Mouse (Mus musculus) gastrocnemius, postnatal 25 days (tissue): Measurements from ENCODE around the gene Dst. TPM values are rescaled to one million over a fixed set of nuclear protein-coding genes. Genes with fewer than 3 reads are reported as not detected.
A peak's percentile ranks its signal among the peaks of the same experiment; 100 is the strongest.

Experiments used
- DNase-seq: peaks from one replicate; pipeline ENCODE4 v3.0.0; 2022
- total RNA-seq, 2 experiments: library from RNA; stranded (reverse); gene quantifications; 1 replicate in 1 of 2; 2 replicates in 1 of 2; pipeline ENCODE4 v1.2.3; 2021

Gene Dst
- total RNA-seq, 2 experiments from 2014 or later: 184 to 215 TPM

DNA sequence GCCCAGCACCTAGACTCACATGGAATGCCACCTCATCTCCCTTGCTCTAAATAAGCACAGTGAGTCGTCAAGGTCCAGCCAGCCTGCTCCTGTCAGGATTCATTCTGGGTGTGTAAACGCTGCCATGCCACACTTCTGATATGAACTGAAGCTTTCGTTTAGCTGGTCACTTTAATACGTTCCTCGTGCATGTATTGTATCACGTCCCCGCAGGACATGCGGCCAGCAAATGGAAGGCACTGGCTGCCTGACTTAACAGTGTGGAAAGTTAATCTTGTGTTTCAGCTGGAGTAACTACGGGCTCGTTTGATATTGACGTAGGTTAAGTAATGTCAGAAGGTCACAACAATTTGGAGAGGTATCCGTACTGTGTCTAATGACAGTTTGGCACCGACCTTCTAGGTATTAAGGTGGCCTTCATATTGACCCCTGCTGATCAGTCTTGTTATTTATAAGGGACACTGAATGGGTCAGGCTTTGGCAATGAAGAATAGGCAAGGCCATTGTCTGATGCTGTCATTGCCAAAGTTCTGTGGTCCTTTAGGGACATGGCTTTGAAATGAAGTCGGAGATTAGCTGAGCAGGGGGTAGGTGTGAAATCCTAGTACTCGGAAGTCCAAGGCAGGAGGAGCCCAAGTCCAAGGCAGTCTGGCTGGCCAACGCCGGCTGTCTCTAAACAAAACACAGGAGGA, 122.5 kb downstream of the Dst start:
- peak; percentile 30 for DNase-seq

DNA sequence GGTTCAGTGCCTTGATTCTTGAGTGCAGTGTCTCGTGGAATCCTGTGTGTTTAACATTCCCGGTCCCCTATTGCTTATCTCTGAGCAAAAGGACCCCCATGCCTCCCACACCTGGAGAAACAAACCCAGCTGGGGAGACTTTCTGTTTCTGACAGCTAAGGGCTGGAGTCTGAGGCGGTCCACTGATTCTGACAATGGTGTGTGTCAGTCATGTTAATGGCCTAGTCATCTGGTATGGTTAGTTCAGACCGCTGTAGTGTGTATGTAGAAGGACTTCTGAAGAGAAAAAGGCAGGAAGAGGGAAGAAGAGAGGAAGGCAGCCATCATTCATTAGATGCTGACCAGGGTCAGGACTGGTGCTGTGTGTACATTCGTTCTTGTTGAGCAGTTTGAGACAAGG, 125.0 kb downstream of the Dst start:
- DNase-seq: no peak

DNA sequence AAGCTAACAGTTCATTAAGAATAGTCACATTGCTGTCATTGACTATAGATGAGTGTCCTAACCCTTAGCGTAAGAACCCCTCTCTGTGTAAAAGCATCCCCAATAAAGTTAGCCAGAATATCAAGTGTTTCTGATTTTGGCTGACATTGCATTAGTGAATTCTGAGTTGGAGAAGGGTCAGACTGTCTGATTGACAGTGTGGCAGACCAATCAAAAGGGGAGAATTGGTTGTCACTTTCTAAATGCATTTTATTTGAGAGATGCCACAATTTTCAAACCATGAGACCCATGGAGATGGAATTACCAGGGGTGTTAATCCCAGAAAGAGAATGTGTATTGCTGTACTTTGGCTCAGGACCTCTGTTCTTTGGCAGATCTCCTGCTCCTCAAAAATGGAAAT, 125.5 kb downstream of the Dst start:
- DNase-seq: no peak

DNA sequence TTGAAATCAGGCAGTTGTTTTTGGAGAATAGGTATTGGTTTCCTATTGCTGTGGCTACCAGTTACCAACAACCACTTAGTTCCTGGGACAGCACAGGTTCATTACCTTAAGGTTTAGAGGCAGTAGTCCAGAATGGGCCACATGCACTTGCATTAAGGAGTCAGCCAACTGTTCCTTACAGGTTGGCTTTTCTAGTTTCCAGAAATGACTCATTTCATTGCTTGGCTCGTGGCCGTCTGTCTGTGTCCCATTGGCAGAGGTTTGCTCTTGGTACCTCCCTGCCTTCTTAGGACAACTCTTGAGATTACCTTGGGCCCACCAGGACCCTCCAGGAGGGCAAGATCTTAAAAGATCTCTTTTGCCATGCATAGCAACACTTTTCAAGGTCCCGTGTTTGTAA, 125.9 kb downstream of the Dst start:
- DNase-seq: no peak

DNA sequence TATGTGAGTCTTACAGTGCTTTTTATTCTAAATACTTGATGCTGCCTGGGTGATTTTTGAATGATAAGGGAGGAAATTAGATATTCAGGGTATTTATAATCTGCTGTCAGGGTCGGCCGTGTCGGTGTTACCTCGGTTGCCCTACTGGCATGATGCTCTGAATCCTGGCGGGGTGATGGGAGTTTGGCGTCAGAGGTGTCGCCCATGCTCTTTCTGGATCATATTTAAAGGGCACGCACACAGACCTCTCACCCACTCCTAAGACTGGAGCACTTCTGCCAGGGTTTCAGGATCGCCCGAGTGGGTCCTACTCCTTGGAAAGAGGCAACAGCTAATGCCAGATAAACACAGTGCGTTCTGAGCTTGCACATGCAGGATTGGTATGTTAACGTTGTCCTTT, 128.1 kb downstream of the Dst start:
- peak; percentile 34 for DNase-seq

DNA sequence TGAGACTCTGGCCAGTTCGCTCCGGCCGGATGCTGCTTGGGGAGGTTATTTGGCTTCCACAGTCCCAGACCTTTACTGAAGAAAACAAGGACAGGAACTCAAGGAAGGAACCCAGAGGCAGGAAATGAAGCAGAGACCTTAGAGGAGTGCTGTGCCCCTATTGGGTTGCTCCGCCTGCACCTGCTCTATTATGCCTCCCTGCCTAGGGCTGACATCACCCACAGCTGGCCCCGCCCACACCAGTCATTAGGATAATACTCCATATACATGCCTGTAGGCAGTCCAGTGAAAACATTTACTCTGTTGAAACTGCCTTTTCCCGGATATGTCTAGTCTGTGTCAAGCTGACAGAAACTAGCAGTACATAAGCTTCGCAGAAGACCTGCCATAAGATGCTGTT, 130.5 kb downstream of the Dst start:
- DNase-seq: no peak

DNA sequence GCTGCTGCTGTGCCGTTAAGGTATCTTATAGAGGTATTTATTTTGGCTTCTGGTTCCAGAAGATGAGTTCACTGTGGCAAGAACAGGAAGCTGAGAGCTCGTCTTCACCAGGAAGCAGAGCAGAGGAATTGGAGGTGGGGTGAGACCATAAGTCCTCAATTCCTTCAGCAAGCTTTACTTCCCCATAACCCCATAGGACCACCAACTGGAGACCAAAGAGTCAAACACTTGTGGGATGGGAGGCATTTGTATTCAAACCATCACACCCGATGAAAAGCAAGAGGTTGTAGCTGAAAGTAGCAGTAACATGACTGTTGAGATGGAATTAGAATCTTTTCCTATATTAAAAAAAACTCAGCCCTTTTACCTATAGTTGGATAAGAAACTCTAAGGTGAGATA, 132.0 kb downstream of the Dst start:
- DNase-seq: no peak

DNA sequence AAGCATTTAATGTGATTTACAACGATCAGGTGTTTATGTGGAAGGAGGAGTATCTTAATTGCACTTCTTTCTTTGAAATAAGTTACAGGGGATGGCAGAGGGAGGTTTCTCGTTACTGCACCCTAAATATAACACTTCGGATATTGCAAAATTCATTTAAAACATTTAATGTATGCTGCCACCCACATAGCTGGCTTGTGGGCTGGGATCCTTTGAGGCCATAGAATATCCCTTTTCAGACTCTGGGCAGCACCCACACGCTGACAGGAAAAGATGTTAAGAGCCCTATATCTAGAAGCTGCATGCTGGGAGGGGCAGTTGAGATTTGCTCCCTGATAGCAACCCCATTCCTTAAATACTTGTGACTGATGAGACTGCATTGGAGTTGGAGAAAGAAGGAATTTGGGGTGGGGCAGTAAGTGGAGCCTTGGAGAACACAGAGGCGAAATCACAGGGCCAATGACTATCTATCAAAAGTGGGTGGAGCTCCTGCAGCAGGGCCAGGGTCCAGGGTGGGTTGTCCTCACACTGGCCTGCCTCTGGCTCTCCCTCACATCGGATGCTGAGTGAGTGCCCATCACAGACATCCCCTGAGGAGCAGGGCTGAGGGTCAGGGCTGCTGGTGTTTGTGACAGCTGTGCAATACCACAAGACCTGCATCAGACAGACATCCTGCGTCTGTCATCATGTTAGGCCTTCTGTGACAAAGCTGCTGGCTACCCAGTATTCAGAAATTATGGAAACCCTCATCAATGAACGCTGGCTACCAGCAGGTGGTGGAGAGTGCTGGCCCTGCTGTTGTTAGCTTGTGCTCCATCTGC, 133.1 kb downstream of the Dst start:
- no peak for DNase-seq

DNA sequence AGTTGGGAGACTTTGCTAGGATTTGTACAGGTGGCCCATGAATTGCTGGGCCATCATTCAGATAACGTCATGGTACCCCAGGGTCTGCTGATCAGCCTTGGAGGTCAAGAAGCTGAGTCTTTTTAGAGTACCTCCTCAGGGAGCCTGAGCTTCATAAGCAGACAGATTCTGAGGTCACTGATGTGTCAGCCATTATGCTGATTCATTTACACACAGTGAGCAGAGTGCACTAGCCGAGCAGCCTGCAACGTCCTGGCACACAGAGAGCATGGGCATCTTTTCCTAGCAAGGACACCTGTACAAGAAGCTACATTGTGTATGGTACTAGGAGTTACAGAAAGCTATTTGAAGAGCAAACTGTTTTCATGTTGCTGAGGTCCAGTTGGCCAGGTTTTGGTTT, 134.3 kb downstream of the Dst start:
- DNase-seq: no peak

DNA sequence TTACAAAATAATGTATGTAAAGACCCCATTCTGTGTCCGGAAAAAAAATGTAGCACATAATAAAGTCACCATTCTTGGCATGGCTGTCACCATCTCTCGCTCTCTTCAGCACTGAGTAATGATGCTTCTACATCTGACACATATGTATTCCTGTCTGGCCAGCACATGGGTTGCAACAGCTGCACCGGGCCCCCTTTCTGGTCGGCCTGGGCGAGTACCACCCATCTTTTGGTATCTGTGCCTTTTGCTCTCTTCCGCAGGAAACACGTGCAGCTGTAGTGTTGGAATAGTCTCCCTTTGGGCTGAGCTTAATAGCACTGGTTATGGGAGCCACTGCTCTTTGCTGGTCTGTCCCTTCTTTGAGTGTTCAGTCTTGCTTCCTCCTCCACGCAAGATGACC, 135.3 kb downstream of the Dst start:
- no peak for DNase-seq

DNA sequence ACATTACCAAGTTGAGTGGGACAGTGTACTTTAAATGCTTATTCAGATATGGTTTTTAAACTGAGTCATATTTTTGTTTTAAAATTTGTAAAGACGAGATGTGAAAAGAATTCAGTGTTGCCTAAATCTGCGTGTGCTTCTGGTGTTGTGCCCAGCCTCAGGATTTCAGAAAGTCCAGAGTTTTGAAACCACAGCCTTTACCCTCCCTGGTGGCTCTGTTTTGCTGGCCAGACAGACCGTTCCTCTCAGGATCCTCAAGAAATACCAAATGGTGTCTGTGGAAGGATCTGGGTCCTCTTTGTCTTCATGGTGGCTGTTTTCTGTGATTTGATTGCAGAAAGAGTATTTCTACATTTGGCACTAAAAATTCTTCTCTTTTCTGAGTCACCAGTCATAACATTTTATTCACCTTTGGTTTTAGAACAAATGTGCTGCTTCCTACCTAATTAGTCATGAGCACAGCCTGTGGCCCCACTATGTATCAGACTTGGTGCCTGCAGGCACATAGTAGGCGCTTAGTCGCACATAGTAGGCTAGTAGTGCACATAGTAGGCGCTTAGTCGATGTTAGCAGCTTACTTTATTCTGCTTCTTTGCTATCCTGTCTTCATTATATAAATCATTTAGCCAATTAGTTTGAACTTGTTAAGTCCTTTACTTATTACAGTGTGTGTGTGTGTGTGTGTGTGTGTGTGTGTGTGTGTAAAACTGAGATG, 136.0 kb downstream of the Dst start:
- peak; percentile 29 for DNase-seq

DNA sequence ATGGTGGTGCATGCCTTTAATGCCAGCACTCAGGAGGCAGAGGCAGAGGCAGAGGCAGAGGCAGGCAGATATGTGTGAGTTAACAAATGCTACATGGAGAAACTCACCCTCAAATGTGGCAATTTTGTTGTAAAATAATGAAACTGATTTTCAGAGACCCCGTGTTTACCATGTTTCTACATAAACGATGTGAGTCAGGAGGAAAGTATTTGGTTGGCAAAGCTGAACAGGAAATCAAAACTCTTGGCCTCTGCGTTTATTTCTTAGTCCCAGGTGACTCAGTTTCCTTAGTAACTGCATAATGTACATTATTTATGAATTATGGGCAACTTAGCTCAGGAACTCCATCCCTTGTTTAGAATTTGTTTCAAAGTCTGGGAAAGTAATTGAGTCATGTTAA, 136.7 kb downstream of the Dst start:
- no peak for DNase-seq

DNA sequence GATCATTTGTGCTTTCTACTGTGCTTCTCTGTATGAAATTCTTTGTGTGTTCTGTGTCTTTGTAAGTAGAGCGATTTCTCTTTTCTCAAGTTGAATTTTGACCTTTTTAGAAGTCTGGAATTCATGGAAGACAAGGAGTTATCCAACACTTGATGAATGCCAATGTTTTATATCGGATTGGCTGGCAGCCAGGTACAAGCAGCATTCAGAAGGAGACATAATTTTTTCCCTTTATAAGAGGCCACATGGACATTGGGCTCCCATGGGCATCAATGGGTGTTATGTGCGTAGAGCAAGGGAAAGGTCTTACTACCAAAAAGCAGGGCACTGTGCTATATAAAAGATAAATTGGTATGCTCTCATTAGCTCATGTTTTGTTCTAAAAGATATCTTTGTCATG, 139.3 kb downstream of the Dst start:
- no peak for DNase-seq

DNA sequence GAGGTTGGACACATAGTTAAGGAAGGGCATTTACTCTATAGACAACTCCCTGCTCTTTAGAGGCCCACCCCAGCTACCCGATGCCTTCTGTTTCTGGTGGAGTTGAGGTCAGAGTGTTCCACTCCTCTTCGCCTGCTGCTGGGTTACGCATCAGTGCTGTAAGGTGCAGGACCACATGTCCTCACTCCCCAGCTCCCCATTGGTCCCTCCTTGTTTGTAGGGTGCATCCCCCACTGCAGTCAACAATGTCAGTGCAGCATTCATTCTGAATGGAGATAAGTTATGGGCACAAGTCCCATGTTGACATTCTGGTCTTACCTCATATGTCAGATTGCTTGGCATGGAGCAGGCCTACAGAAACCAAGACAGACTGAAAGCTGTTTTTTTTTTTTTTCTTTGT, 143.2 kb downstream of the Dst start:
- DNase-seq: no peak

DNA sequence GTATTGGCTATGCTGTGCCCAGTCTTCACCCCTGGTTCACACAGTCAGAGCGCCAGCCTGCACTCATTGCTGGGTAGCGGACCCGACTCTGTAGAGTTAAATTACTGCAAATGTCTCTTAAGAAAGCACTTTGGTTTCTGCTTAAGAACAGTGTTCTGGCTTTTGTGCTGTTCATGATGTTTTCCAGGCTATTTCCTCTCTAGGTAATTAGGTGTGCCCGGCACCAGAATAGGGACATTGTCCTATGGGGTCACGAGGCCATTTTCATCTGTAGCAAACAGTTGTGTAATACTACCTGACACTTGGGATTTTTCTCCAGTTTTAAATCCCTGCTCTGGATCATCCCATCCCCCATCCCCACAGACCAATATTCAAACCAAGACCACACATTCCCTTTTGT, 144.4 kb downstream of the Dst start:
- DNase-seq: no peak

DNA sequence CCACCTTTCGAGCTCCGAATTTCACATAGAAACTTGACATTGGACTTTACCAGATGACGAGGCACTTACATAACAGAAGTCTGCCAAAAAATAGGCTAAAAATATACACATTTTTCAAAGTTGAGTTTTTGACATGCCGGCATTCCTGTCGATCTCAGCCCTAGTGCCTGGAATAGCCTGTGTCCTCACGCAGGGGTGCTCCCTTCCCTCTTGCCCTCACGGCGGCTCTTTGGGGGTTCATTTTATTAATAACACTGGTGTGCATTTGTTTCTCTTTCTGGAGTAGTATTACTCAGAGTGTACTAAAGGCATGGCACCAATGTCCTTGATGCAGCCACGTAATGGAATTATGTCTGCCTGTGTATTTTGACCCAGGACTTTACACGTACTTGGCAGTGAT, 146.9 kb downstream of the Dst start:
- no peak for DNase-seq

DNA sequence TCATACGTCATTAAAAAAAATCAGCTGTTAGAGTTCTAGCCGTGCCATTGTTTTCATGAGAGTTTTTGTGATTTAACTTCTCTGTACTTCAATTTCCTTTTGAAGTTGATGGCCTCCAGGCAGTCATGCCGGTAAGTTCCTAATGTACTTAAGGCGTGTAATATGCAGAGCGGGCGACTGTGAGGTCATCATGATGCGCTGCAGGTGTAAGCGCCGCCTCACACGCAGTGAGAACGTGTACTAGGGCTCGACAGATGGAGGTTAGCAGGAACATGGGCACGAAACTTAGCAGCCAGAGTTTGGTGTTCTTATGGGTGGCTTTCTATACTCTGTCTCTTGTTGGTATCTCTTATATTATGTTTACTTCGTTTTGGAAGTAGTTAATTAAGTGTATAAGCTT, 148.6 kb downstream of the Dst start:
- DNase-seq: no peak

DNA sequence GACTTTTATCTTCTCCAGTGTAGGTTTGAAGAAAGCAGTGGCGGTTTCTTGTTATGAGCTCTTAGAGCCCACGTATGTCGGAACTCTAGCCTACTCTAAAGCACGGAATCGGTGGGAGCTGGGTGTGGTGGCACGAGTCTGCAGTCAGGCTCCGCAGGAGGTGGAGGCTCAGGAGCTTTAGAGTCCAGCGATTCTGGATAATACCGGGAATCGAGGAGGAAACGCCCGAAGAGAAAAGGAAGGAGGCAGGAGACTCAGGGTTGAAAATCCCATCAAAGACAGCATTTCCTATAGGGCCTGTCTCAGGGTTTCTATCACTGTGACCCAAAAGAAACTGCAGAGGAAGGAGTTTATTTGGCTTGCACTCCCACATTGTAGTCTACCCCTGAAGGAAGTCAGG, 151.2 kb downstream of the Dst start:
- DNase-seq: no peak

DNA sequence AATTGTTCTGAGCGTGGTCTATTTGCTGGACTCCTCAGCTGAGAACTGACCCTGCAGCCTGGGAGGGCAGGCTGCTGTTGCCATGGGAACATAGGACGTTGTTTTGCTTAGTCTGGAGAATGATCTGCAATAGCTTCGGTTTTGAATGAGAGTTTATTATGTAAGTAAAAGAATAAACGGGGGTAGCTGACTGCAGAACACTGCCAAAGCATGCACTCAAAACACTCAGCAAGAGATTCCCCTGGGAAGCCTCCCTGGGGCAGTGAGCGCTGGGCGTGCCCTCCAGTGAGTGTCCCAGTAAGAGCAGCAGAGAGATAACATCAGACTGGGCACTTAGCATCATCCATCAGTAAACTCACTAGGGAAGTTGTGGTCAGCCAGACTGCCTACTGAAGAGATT, 152.4 kb downstream of the Dst start:
- DNase-seq: peak; percentile 54

DNA sequence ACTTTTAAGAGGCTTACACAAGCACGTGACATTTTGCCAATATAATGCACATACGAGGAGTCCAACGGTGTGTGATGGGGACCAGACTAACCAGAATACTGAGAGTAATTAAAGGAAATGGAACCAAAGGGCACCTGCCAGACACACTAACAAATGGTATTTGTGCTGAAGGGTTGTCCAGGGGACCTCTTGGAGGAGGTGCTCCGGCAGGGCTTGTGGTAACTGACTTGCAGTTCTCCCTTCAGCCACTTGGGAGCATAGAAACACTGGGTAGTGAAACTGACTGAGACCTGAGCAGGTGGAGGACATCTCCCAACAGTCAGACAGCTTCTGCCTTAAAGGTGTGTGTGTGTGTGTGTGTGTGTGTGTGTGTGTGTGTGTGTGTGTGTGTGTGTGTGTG, 153.1 kb downstream of the Dst start:
- peak; percentile 43 for DNase-seq

DNA sequence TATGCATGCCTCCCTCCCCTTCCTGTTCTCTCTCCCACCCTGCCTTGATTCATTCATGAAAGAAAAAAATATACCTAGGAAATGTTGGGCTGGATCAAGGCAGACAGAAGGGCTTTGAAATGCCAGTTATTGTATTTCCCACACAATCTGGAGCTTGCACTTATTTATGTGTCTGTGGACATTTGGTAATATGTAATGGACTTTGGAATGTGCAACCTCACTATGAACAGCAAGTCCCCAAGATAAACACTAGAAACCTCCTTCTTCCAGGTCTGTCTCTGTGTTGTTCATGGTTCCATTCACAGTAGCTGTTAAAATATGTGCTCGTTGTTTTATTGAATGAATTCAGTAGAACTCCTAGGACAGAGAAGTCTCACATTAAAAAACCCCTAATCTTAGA, 153.8 kb downstream of the Dst start:
- no peak for DNase-seq

DNA sequence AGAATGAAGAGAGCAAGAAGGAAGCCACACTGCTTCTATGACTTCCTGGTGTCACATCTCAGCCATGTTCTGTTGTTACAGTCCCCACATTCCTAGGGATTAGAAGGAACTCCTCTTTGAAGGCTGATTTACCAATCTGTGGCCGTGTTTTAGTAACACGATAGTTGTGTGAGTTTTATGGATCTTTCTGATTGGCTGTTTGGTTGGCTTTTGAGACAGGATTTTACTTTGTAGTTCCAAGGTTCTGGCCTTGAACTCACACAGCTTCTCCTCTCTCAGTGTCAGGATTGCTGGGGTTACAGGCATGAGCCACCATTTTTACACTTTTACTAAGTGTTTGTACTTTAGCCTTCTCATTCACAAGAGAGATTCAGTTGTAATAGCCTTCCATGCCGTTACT, 155.9 kb downstream of the Dst start:
- no peak for DNase-seq

DNA sequence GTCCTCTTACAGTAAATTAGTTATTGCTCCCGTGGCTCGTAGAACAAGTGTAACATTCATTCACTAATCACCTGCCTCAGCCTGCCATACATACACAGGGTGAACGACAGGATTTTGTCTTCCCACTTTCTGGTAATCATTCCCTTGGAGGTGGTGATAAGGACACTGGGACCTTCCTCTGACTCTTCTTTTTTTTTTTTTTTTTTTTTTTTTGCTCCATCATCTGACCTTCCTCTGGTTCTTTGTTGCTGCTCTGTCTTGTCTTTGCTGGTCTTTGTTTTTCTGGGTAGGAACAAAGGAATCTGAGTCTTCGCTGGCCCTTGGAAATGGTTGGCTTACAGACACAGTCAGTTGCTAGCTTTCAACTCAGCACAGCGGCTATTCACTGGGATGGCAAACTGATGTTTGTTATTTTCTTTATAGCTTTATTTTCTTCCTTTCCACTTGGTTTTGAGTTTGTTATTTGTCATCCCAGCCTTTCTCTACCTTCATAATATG, 157.6 kb downstream of the Dst start:
- no peak for DNase-seq
